Mouse (Mus musculus) brain, embryonic 14.5 days (tissue): ENCODE measurements around the gene Arsa.

Experiments used
- CTCF ChIP-seq: fragments of 200-500 bp; IDR thresholded peaks from 2 replicates; pipeline ENCODE4 v1.5.1; 2012; ENCODE audit warnings: inconsistent platforms, mild to moderate bottlenecking, moderate library complexity, borderline replicate concordance; ENCODE audit not compliant: insufficient read depth, insufficient read length; ENCODE audit errors: extremely low read depth
- POLR2A ChIP-seq: fragments of 200-500 bp; IDR thresholded peaks from 2 replicates; pipeline ENCODE4 v1.6.1; 2012; ENCODE audit warnings: mild to moderate bottlenecking, inconsistent platforms, borderline replicate concordance; ENCODE audit not compliant: poor library complexity, insufficient read depth, insufficient read length, severe bottlenecking; ENCODE audit errors: extremely low read depth

- no peak for TF ChIP-seq CTCF
- no peak for TF ChIP-seq POLR2A
Measured at GRCm38 (mm10) chr15:89488611-89489117, 11.4 kb upstream of the Arsa start.
